Mouse (Mus musculus): Measurements from ENCODE around the gene Asb3. TPM values are rescaled to one million over a fixed set of nuclear protein-coding genes. Genes with fewer than 3 reads are reported as not detected.

Asb3 gene
- polyA plus RNA-seq, 1 experiment from 2014 or later = 34.7 TPM

Other genes starting within 250 kb of the Asb3 start
- gene Acyp2, start 235.8 kb upstream of the Asb3 start, polyA plus RNA-seq (2016; fragmentation: Nextera tagmentation; extraction: Ambion mirVana) = 6.2 and 9.4 TPM in 2 replicates
- gene Psme4, start 113.7 kb upstream of the Asb3 start, polyA plus RNA-seq (2016; fragmentation: Nextera tagmentation; extraction: Ambion mirVana) = 32.1 and 38.2 TPM in 2 replicates
- 1.4 and 1.5 TPM in 2 replicates for gene Gpr75, start 58 bp upstream of the Asb3 start, polyA plus RNA-seq (2016; fragmentation: Nextera tagmentation; extraction: Ambion mirVana)
- gene Erlec1, start 68.9 kb downstream of the Asb3 start, polyA plus RNA-seq (2016; fragmentation: Nextera tagmentation; extraction: Ambion mirVana) = 9.9 and 10.5 TPM in 2 replicates
- gene Chac2, start 100.9 kb downstream of the Asb3 start, polyA plus RNA-seq (2016; fragmentation: Nextera tagmentation; extraction: Ambion mirVana) = 17.6 and 18.6 TPM in 2 replicates

All from forebrain, embryonic 12.5 days (tissue).